Mouse (Mus musculus): ENCODE results near the gene Uckl1. TPM values are rescaled to one million over a fixed set of nuclear protein-coding genes. Genes with fewer than 3 reads are reported as not detected.

Gene Uckl1
- polyA plus RNA-seq, 1 experiment, result 65.1 TPM

DNA sequence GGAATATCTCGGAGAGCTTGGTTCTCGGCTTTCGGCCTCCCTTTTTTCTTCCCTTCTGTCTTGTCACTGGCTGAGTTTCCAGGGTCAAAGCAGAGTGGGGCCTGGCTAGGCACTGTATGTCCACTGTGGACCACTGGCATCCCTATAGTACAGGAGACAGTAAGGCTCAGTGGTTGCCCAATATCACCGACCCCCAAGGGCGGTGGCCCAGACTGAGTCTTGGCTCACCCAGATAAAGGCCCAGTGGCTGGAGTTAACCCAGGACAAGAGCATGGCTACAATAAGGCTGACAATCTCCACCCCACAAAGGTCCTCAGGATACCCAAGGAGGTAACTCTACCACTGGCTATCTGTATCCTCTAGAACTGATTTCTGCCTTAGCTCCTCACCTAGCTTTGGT lies 5.8 kb upstream of the Uckl1 start:
- peaks cover 3% of the 10 kb centered on the region; the same call in 1 of the 2 replicates for H3K4me1 ChIP-seq (ENCODE audit: control insufficient read depth, insufficient read depth, low read length)
- H3K4me3 ChIP-seq (ENCODE audit: insufficient read depth, low read length), result no peak overlapping the region
- H3K27ac ChIP-seq (ENCODE audit: insufficient read depth, low read length), result no peak overlapping the region
- TF ChIP-seq CTCF (IDR thresholded peaks at IDR 0.05; ENCODE audit: borderline replicate concordance, insufficient read depth, low read length), result no peak
- TF ChIP-seq POLR2A (IDR thresholded peaks at IDR 0.05; ENCODE audit: low read depth, low read length), result no peak

DNA sequence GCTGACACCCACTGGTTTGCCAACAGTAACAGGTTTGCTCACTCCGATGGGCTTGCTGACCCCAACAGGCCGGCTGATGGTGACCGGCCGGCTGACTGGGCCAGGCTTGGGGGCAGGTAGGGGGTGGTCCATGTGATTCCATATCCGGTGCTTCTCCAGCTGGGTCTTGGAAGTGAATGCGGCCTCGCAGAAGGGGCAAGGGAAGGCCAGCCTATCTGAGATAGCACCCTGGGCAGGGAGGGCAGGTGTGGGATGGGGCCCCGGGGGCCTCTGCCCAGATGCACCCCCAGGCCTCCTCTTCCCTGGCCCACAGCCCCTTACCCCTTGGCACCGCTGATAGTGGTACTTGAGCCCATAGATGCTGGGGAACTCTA lies 5.0 kb upstream of the Uckl1 start:
- peaks cover 3% of the 10 kb centered on the region; the same call in 1 of the 2 replicates for H3K4me1 ChIP-seq (ENCODE audit: control insufficient read depth, insufficient read depth, low read length)
- H3K4me3 ChIP-seq (ENCODE audit: insufficient read depth, low read length), result no peak overlapping the region

DNA sequence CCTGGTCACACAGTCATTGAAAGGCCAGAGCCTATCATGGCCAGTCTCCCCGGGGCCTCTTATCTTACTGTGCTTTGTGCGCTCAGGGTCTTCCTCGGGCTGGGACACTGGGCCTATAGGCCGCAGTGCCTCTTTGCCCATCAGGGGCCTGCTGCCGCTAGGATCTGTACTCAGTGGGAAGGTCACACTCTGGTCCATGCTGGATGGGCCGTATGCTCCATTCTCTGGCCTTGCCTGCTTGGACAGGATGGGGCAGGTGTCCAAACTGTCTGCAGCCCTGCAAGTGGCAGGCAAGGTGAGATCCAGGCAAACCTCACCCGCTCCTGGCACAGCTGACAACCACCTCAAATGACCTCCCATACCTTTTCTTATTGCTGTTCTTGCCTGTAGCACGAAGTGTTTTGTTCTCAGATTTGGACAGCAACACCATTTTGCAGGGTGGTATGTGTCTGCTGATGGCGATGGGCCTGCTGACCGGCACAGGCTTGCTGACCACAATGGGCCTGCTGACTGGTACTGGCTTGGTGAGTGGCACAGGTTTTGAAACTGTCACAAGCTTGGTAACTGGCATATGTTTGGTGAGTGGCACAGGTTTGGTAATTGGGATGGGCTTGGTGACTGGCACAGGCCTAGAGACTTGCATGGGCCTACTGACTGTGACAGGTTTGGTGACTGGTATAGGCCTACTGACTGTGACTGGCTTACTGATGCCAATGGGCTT lies 4.5 kb upstream of the Uckl1 start:
- Histone ChIP-seq H3K4me3 (ENCODE audit: insufficient read depth, low read length) (no peak overlapping the region), H3K4me1 (ENCODE audit: control insufficient read depth, insufficient read depth, low read length) (peaks cover 3% of the 10 kb centered on the region; the same call in 1 of the 2 replicates), H3K27ac (ENCODE audit: insufficient read depth, low read length) (no peak overlapping the region)
- TF ChIP-seq CTCF (IDR thresholded peaks at IDR 0.05; ENCODE audit: borderline replicate concordance, insufficient read depth, low read length), result no peak
- TF ChIP-seq POLR2A (IDR thresholded peaks at IDR 0.05; ENCODE audit: low read depth, low read length), result no peak

More for the DNA sequence above, 5.0 kb upstream of the Uckl1 start:
- TF ChIP-seq POLR2A (IDR thresholded peaks at IDR 0.05; ENCODE audit: low read depth, low read length) (no peak), CTCF (IDR thresholded peaks at IDR 0.05; ENCODE audit: borderline replicate concordance, insufficient read depth, low read length) (no peak)
- no peak overlapping the region for H3K27ac ChIP-seq (ENCODE audit: insufficient read depth, low read length)

DNA sequence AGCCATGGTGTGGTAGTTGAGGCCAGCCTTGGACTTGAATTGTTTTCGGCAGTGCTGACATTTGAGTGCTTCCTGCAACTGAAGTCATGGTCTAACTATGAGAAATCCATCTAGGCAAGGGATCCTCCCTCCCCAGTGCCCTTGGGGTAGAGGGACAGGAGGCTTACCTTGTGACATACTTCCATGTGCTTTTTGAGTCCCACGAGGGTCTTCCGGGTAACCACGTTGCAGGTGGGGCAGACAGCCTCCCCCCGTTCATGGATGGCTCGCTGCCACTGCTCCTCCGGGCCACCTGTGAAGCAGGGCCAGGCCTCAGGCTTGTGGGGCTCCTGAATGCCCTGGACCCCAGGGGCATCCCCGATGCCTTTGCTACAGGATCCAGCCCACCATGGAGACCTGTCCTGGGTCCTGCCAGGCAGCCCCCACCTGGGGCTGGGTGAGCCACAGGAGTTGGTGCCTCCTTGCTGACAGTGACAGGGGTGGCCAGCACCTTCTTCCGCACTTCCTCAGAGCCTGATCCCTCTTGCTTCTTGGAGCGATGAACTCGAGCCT lies 3.6 kb upstream of the Uckl1 start:
- H3K27ac ChIP-seq (ENCODE audit: insufficient read depth, low read length), result no peak overlapping the region
- H3K4me3 ChIP-seq (ENCODE audit: insufficient read depth, low read length), result no peak overlapping the region
- no peak for TF ChIP-seq CTCF (IDR thresholded peaks at IDR 0.05; ENCODE audit: borderline replicate concordance, insufficient read depth, low read length)
- no peak for TF ChIP-seq POLR2A (IDR thresholded peaks at IDR 0.05; ENCODE audit: low read depth, low read length)
- peaks cover 3% of the 10 kb centered on the region; the same call in 1 of the 2 replicates for H3K4me1 ChIP-seq (ENCODE audit: control insufficient read depth, insufficient read depth, low read length)

DNA sequence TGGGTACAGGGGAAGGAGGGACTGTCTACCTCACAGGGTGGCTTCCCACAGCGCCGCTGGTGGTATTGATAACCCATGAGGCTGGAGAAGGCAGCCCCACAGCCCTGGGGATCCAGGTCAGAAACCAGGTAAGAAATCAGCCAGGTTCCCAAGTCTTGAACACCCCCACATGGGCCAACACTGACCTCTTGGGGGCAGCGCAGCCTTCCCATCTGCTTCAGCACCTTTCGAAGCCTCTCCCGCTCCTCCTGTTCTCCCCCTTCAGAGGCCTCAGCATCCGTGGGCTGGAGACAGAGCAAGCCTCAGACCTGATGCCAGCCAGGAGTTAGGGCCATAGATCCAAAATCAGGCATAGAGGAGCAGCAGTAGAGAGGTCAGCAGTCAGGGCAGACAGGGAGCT lies 3.1 kb upstream of the Uckl1 start:
- no peak for TF ChIP-seq POLR2A (IDR thresholded peaks at IDR 0.05; ENCODE audit: low read depth, low read length)
- TF ChIP-seq CTCF (IDR thresholded peaks at IDR 0.05; ENCODE audit: borderline replicate concordance, insufficient read depth, low read length), result no peak
- no peak overlapping the region for H3K27ac ChIP-seq (ENCODE audit: insufficient read depth, low read length)

DNA sequence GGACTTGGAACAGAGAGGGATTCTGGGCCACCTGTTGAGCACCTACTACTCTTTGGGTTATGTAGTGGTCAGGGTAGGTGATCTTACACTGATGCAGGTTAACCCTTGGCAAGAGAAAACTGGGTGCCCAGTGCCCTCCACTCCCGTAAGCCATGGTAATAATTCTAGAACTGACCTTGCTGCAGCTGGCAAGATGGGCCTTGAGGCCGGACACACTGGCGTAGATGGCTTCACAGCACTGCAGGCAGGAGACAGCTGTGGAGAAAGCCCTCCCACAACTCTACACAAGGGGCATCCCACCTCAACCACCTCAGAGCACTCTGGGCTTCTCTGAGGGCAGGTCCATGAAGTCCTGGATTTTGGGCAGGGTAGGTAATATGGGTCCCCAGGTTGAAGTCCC lies 1.4 kb upstream of the Uckl1 start:
- TF ChIP-seq CTCF (IDR thresholded peaks at IDR 0.05; ENCODE audit: borderline replicate concordance, insufficient read depth, low read length) (no peak), POLR2A (IDR thresholded peaks at IDR 0.05; ENCODE audit: low read depth, low read length) (no peak)
- H3K4me1 ChIP-seq (ENCODE audit: control insufficient read depth, insufficient read depth, low read length), result peaks cover under 1% of the 10 kb centered on the region; the same call in 1 of the 2 replicates
- H3K27ac ChIP-seq (ENCODE audit: insufficient read depth, low read length), result no peak overlapping the region
- H3K4me3 ChIP-seq (ENCODE audit: insufficient read depth, low read length), result no peak overlapping the region

More for the DNA sequence above, 3.1 kb upstream of the Uckl1 start:
- peaks cover 3% of the 10 kb centered on the region; the same call in 1 of the 2 replicates for H3K4me1 ChIP-seq (ENCODE audit: control insufficient read depth, insufficient read depth, low read length)
- H3K4me3 ChIP-seq (ENCODE audit: insufficient read depth, low read length), result no peak overlapping the region

DNA sequence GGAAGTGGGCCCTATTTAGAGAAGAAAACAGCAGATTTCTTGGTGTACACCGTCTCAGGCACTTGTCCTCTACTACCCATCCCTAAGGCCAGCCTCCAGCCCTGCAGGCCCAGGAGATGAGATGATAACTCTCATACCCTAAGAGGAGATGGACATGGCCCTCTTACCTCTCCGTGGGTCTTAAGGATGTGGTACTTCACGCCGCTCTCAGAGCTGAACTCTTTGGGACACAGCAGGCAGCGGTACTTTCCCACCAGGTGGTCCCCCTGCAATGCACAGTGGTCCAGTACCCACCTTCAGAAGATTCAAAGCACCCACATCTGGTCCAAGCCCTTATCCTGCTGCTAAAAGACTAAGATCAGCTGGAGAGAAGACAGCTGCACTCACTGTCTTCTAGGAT lies 814 bp upstream of the Uckl1 start:
- Histone ChIP-seq H3K27ac (ENCODE audit: insufficient read depth, low read length) (no peak overlapping the region), H3K4me3 (ENCODE audit: insufficient read depth, low read length) (no peak overlapping the region), H3K4me1 (ENCODE audit: control insufficient read depth, insufficient read depth, low read length) (no peaks in the 10 kb centered on the region)
- TF ChIP-seq CTCF (IDR thresholded peaks at IDR 0.05; ENCODE audit: borderline replicate concordance, insufficient read depth, low read length) (no peak), POLR2A (IDR thresholded peaks at IDR 0.05; ENCODE audit: low read depth, low read length) (no peak)

DNA sequence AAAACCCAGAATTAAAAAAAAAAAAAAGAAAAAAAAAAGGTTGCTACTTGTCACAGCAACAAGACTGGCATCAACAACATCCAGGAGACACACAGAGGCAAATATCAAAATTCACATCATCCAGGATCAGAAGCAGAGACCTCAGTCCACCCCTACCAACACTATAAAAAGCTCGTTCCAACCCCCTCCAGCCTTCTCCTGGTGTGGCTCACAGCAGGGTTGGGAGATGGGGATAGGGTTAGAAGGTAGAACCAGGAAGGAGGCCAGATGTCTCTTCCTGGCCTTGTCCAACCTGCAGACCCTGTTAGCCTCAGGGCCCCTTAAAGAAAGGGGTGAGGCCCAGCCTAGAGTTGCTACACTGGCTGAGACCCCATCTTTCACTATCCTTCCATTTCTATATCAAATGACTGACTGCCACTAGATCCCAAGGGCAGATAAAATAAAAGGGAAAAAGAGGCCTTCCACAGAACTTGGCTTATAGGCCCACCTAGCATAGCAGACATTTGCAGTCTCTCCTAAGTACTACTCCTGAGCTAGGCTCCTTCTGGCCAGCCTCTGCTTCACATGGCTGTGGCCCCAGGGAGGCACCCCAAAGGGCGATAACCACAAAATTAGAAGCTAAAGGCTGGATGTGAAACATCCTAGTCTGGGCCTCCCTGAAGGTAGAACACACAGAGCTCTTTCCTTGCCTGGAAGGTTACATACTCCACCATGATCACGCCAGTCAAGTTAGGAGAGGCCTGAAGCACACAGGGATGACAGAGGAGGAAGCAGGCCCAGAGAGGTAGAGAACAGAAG lies 1.0 kb downstream of the Uckl1 start:
- no peak overlapping the region for H3K27ac ChIP-seq (ENCODE audit: insufficient read depth, low read length)
- H3K4me1 ChIP-seq (ENCODE audit: control insufficient read depth, insufficient read depth, low read length), result 0 out of 2 replicates have a peak, but pooled peaks cover 5% of the 10 kb centered on the region
- TF ChIP-seq CTCF (IDR thresholded peaks at IDR 0.05; ENCODE audit: borderline replicate concordance, insufficient read depth, low read length), result no peak
- no peak for TF ChIP-seq POLR2A (IDR thresholded peaks at IDR 0.05; ENCODE audit: low read depth, low read length)
- no peak overlapping the region for H3K4me3 ChIP-seq (ENCODE audit: insufficient read depth, low read length)

DNA sequence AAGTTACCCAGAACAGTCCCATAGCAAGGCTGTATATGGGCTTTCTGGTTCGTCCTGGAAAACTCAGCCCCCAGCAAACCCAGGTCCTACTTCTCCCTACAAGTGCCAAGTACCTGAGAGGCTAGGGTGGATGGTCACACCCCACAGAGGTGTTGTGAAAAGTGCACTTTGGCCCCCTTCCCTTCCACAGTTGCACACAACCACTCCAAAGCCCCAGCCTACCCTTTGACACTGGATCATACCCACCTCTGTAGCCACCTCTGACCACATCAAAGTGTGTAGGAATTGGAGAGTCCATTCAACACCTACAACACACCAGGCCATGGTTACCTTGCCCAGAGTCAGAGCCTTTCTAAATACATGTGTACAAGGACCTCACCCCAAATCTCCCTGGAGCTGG lies 1.8 kb downstream of the Uckl1 start:
- H3K4me1 ChIP-seq (ENCODE audit: control insufficient read depth, insufficient read depth, low read length), result 0 out of 2 replicates have a peak, but pooled peaks cover 5% of the 10 kb centered on the region
- H3K27ac ChIP-seq (ENCODE audit: insufficient read depth, low read length), result no peak overlapping the region
- no peak for TF ChIP-seq CTCF (IDR thresholded peaks at IDR 0.05; ENCODE audit: borderline replicate concordance, insufficient read depth, low read length)
- TF ChIP-seq POLR2A (IDR thresholded peaks at IDR 0.05; ENCODE audit: low read depth, low read length), result no peak; the same call in 1 of the 2 replicates
- H3K4me3 ChIP-seq (ENCODE audit: insufficient read depth, low read length), result no peak overlapping the region

All from embryonic fibroblast, embryonic 13.5 days (primary cell).